Mouse (Mus musculus): Measurements from ENCODE around the gene Kdelr3. TPM values are rescaled to one million over a fixed set of nuclear protein-coding genes. Genes with fewer than 3 reads are reported as not detected.

The Kdelr3 gene
- total and polyA plus RNA-seq, 2 experiments from 2014 or later, result 5.3 to 5.6 TPM

GRCm38 (mm10) chr15:79575543-79576222 lies 59.5 kb downstream of the Kdelr3 start:
- 48% methylated on average over 1 of the region's 1 CpGs for WGBS
- DNase-seq, result no peak
- no peak overlapping the region for H3K9ac ChIP-seq
- H3K9me3 ChIP-seq (ENCODE audit: low read length), result no peaks in the 10 kb centered on the region
- H3K27me3 ChIP-seq (ENCODE audit: insufficient read depth, low read length), result no peaks in the 10 kb centered on the region
- no peak overlapping the region for H3K27ac ChIP-seq (ENCODE audit: low read depth, low read length)
- no peaks in the 10 kb centered on the region for H3K4me1 ChIP-seq (ENCODE audit: insufficient read depth)
- no peaks in the 10 kb centered on the region for H3K36me3 ChIP-seq (ENCODE audit: insufficient read depth)
- no peak overlapping the region for H3K4me3 ChIP-seq (ENCODE audit: low read depth, low read length)
- no peak for TF ChIP-seq CTCF (IDR thresholded peaks at IDR 0.05; ENCODE audit: low read depth)
- no peak overlapping the region for H3K4me2 ChIP-seq (ENCODE audit: low read depth)
- no peak for ATAC-seq

DNA sequence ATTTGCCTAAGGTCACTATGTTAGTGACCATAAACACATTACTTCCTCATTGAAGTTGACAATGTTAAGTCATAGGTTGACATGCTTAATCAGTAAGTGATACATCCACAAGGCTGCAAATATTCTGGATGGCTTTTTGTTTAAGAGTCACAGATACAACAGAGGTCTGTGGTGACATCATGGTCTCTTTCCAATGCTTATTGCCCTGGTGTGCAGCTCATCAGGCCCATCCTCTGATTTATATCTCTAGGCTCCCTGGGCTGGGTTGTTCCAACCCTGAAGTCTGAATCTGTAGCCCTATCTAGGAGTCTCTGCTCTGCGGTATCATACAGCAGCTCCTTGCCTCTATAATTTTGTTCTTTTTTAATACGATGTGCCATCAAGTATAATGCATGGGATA lies 60.7 kb downstream of the Kdelr3 start:
- Histone ChIP-seq H3K4me3 (ENCODE audit: low read depth, low read length) (no peak overlapping the region), H3K27ac (ENCODE audit: low read depth, low read length) (no peak overlapping the region), H3K9ac (no peak overlapping the region), H3K9me3 (ENCODE audit: low read length) (no peaks in the 10 kb centered on the region), H3K36me3 (ENCODE audit: insufficient read depth) (no peaks in the 10 kb centered on the region), H3K4me2 (ENCODE audit: low read depth) (no peak overlapping the region), H3K4me1 (ENCODE audit: insufficient read depth) (no peaks in the 10 kb centered on the region), H3K27me3 (ENCODE audit: insufficient read depth, low read length) (no peaks in the 10 kb centered on the region)
- 87% methylated on average over 2 of the region's 2 CpGs for WGBS
- DNase-seq (no peak), ATAC-seq (peak; percentile 40; the same call in 1 of the 2 replicates)
- no peak for TF ChIP-seq CTCF (IDR thresholded peaks at IDR 0.05; ENCODE audit: low read depth)

Small RNA genes within 50 kb of the gene (microRNA-seq; reads per million reads assigned to microRNA genes)
- gene Gm44302, result 0 reads per million in 2 experiments

Other genes with a start within 250 kb of the Kdelr3 start
- 3.2 and 7.9 TPM in 2 replicates for gene Baiap2l2, start 230.9 kb upstream of the Kdelr3 start, total RNA-seq (2014; rRNA removed)
- 9.1 and 11.3 TPM in 2 replicates for gene Baiap2l2, start 230.9 kb upstream of the Kdelr3 start, polyA plus RNA-seq (2015; fragmentation: Nextera tagmentation; extraction: Ambion mirVana)
- 19.5 and 31.1 TPM in 2 replicates for gene Pla2g6, start 188.0 kb upstream of the Kdelr3 start, total RNA-seq (2014; rRNA removed)
- gene Pla2g6, start 188.0 kb upstream of the Kdelr3 start, polyA plus RNA-seq (2015; fragmentation: Nextera tagmentation; extraction: Ambion mirVana), result 10.7 and 15.2 TPM in 2 replicates
- gene Maff, start 169.8 kb upstream of the Kdelr3 start, total RNA-seq (2014; rRNA removed), result 2.5 and 3.0 TPM in 2 replicates
- gene Maff, start 169.8 kb upstream of the Kdelr3 start, polyA plus RNA-seq (2015; fragmentation: Nextera tagmentation; extraction: Ambion mirVana), result 0.74 and 1.1 TPM in 2 replicates
- gene Tmem184b, start 112.8 kb upstream of the Kdelr3 start, total RNA-seq (2014; rRNA removed), result 32.0 and 41.9 TPM in 2 replicates
- gene Tmem184b, start 112.8 kb upstream of the Kdelr3 start, polyA plus RNA-seq (2015; fragmentation: Nextera tagmentation; extraction: Ambion mirVana), result 22.9 and 30.3 TPM in 2 replicates
- 398 and 490 TPM in 2 replicates for gene Csnk1e, start 60.8 kb upstream of the Kdelr3 start, total RNA-seq (2014; rRNA removed)
- 160 and 248 TPM in 2 replicates for gene Csnk1e, start 60.8 kb upstream of the Kdelr3 start, polyA plus RNA-seq (2015; fragmentation: Nextera tagmentation; extraction: Ambion mirVana)
- 17.3 and 17.8 TPM in 2 replicates for gene Kcnj4, start 11.2 kb upstream of the Kdelr3 start, total RNA-seq (2014; rRNA removed)
- gene Kcnj4, start 11.2 kb upstream of the Kdelr3 start, polyA plus RNA-seq (2015; fragmentation: Nextera tagmentation; extraction: Ambion mirVana), result 0.99 and 1.1 TPM in 2 replicates
- 373 and 392 TPM in 2 replicates for gene Ddx17, start 30.3 kb downstream of the Kdelr3 start, total RNA-seq (2014; rRNA removed)
- 21.5 and 26.5 TPM in 2 replicates for gene Ddx17, start 30.3 kb downstream of the Kdelr3 start, polyA plus RNA-seq (2015; fragmentation: Nextera tagmentation; extraction: Ambion mirVana)
- gene Dmc1, start 88.7 kb downstream of the Kdelr3 start, total RNA-seq (2014; rRNA removed), result 1.8 and 3.2 TPM in 2 replicates
- 0.44 and 0.49 TPM in 2 replicates for gene Dmc1, start 88.7 kb downstream of the Kdelr3 start, polyA plus RNA-seq (2015; fragmentation: Nextera tagmentation; extraction: Ambion mirVana)
- gene Fam227a, start 142.5 kb downstream of the Kdelr3 start, total RNA-seq (2014; rRNA removed), result 17.1 and 25.7 TPM in 2 replicates
- gene Fam227a, start 142.5 kb downstream of the Kdelr3 start, polyA plus RNA-seq (2015; fragmentation: Nextera tagmentation; extraction: Ambion mirVana), result 1.0 and 1.9 TPM in 2 replicates
- gene Cby1, start 142.8 kb downstream of the Kdelr3 start, total RNA-seq (2014; rRNA removed), result 70.3 and 107 TPM in 2 replicates
- 117 and 119 TPM in 2 replicates for gene Cby1, start 142.8 kb downstream of the Kdelr3 start, polyA plus RNA-seq (2015; fragmentation: Nextera tagmentation; extraction: Ambion mirVana)
- gene Tomm22, start 154.4 kb downstream of the Kdelr3 start, total RNA-seq (2014; rRNA removed), result 132 and 167 TPM in 2 replicates
- 248 and 266 TPM in 2 replicates for gene Tomm22, start 154.4 kb downstream of the Kdelr3 start, polyA plus RNA-seq (2015; fragmentation: Nextera tagmentation; extraction: Ambion mirVana)
- 49.2 and 54.1 TPM in 2 replicates for gene Josd1, start 171.5 kb downstream of the Kdelr3 start, total RNA-seq (2014; rRNA removed)
- gene Josd1, start 171.5 kb downstream of the Kdelr3 start, polyA plus RNA-seq (2015; fragmentation: Nextera tagmentation; extraction: Ambion mirVana), result 18.6 and 20.2 TPM in 2 replicates
- gene Gtpbp1, start 174.4 kb downstream of the Kdelr3 start, total RNA-seq (2014; rRNA removed), result 74.2 and 78.1 TPM in 2 replicates
- gene Gtpbp1, start 174.4 kb downstream of the Kdelr3 start, polyA plus RNA-seq (2015; fragmentation: Nextera tagmentation; extraction: Ambion mirVana), result 43.4 and 47.6 TPM in 2 replicates
- 43.0 and 56.4 TPM in 2 replicates for gene Sun2, start 226.1 kb downstream of the Kdelr3 start, total RNA-seq (2014; rRNA removed)
- 2.3 and 3.7 TPM in 2 replicates for gene Sun2, start 226.1 kb downstream of the Kdelr3 start, polyA plus RNA-seq (2015; fragmentation: Nextera tagmentation; extraction: Ambion mirVana)